Mouse (Mus musculus) cerebellum, adult 2 months (tissue): ENCODE measurements at regions not wholly inside any gene's neighbourhood (a gene's known extent, or its start where the extent isn't known, plus 50 kb on each side); places are given as distances from the start of the nearest gene placed in this dataset.

ENCODE experiments used
- DNase-seq, 2 experiments: peaks; one replicate each; pipeline ENCODE4 v3.0.0; 2021
- H3K27ac ChIP-seq: fragments of 200-500 bp; 2 replicates; pipeline ENCODE4 v1.5.1; 2012; ENCODE audit warnings: low read length, control low read depth, inconsistent platforms; ENCODE audit not compliant: insufficient read depth
- H3K27me3 ChIP-seq: fragments of 200-500 bp; 2 replicates; pipeline ENCODE4 v1.6.1; 2012; ENCODE audit warnings: inconsistent platforms, mild to moderate bottlenecking, low read length, moderate library complexity; ENCODE audit not compliant: control insufficient read depth, insufficient read depth
- H3K4me1 ChIP-seq: fragments of 200-500 bp; 2 replicates; pipeline ENCODE4 v1.6.1; 2011; ENCODE audit warnings: low read length; ENCODE audit not compliant: control insufficient read depth, insufficient read depth
- H3K4me3 ChIP-seq: fragments of 200-500 bp; replicated peaks from 2 replicates; pipeline ENCODE3; 2011; ENCODE audit warnings: mild to moderate bottlenecking, low read depth, low read length, control low read depth; ENCODE audit not compliant: insufficient read depth
- CTCF ChIP-seq: fragments of 200-500 bp; IDR thresholded peaks from 2 replicates; pipeline ENCODE4 v1.5.1; 2011; ENCODE audit warnings: low read depth, mild to moderate bottlenecking, control low read depth, low read length, moderate library complexity, borderline replicate concordance; ENCODE audit not compliant: insufficient read depth
- POLR2A ChIP-seq: fragments of 200-500 bp; IDR thresholded peaks from 2 replicates; pipeline ENCODE4 v1.6.1; 2011; ENCODE audit warnings: low read length, control low read depth, borderline replicate concordance; ENCODE audit not compliant: insufficient read depth
- WGBS: fragments of 180-500 bp; shearing (Covaris S2); methylation state at CpG from one replicate; pipeline ENCODE4 v1.1.7; 2018; 5-methylcytosine and 5-hydroxymethylcytosine counted together

DNA sequence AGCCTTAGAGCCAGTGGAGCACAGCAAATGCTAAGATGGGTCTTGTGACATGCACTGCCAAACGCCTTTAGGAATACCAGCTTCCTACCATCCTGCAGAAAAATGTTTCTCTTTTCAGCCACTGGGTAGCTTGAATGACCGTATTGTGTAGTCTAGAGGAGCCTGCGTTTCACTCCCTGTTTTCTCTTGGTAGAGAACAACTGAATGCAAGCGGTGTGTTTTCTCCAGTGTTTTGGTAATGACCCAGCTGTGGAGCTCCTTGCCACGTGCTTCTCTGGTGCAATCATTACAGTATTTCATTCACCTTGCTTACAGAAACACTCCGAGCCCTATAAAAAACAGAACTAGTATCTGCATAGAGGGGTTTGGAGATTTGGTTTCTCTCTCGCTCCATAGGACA is 193.5 kb downstream of the Rdh14 start:
- H3K27ac ChIP-seq: no peak overlapping the region
- no peak overlapping the region for H3K4me3 ChIP-seq
- H3K4me1 ChIP-seq: no peaks in the 10 kb centered on the region
- 70% methylated on average over 7 of the region's 7 CpGs for WGBS
- no peak for TF ChIP-seq CTCF
- TF ChIP-seq POLR2A: no peak
- H3K27me3 ChIP-seq: no peaks in the 10 kb centered on the region
- DNase-seq: no peak

DNA sequence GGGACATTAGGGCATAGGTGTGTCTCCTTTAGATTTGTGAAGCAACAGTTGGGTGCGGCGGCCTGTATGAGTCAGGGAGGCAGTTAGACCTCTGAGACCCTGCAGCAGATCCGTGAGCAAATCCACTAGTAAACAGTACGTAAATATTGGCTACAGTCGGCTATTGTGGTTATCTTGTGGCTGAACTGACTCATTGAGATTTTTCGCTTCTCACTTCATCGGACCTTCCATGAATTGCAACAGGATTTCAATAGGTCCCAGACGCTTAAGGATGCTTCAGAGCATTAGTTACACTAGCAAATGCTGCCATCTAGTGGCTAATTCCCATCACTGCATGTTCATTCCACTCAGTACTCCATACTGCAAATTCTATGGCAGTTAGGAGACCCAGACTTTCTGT is 199.0 kb downstream of the Rdh14 start:
- no peak for TF ChIP-seq POLR2A
- peak; percentile 43; the same call in 1 of the 2 replicates for TF ChIP-seq CTCF
- Histone ChIP-seq H3K4me1 (no peaks in the 10 kb centered on the region), H3K27ac (no peak overlapping the region), H3K27me3 (no peaks in the 10 kb centered on the region), H3K4me3 (no peak overlapping the region)
- peak; percentile 43 to 53 for DNase-seq
- 37% methylated on average over 8 of the region's 8 CpGs for WGBS

DNA sequence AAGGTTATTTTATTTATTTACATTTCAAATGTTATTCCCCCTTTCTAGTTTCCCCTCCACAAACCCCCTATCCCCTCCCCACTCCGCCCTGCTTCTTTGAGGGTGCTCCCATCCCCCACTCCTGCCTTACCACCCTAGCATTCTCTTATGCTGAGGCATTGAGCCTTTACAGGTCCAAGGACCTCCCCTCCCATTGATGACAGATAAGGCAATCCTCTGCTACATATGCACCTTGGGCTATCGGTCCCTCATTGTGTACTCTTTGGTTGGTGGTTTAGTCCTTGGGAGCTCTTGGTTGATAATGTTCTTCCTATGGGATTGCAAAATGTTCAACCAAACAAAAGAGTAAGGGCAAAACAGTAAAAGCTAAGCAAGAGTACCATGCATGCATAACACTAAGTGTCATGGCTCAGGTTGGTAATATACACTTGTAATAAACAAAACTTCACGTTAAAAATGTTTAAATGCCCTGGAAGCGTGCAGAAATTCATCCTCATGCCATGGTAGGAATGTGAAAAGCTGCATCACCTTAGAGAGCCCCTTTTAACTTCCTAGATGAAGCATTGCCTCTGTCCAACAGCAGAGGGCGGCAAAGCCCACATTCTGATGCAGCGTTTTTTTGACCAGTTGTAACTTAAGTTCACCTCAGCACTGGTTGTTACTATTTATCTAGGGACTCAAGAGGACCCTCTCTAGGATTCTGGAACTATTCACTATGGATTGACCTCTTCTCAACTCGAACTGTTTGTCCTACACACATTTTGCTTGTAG is 207.6 kb downstream of the Rdh14 start:
- WGBS: 13% methylated on average over 7 of the region's 7 CpGs
- Histone ChIP-seq H3K27me3 (no peaks in the 10 kb centered on the region), H3K4me1 (no peaks in the 10 kb centered on the region), H3K27ac (no peak overlapping the region), H3K4me3 (no peak overlapping the region)
- peak; percentile 84 for TF ChIP-seq CTCF
- TF ChIP-seq POLR2A: no peak
- peak; percentile 17 to 59 for DNase-seq

DNA sequence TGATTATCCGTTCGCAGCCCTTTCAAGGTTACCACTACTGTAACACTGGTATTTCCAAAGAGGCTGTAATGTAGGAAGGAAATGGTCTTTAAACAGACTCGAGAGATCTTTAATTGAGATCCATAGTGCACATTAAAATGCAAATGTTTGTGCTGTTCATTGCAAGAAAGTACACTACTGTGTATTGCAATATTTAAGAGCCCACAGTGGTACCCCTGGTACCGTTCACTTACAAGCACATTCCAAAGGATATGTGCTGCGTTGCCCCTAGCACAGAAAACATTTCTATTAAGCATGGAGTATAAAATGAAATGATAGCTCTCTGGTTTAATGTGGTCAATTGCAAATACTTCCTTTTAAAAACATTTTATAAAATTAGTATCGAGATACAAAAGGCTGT is 209.5 kb downstream of the Rdh14 start:
- H3K4me1 ChIP-seq: no peaks in the 10 kb centered on the region
- no peak for DNase-seq
- TF ChIP-seq POLR2A: no peak
- no peak for TF ChIP-seq CTCF
- 73% methylated on average over 6 of the region's 6 CpGs for WGBS
- no peak overlapping the region for H3K27ac ChIP-seq
- H3K4me3 ChIP-seq: no peak overlapping the region
- H3K27me3 ChIP-seq: no peaks in the 10 kb centered on the region

DNA sequence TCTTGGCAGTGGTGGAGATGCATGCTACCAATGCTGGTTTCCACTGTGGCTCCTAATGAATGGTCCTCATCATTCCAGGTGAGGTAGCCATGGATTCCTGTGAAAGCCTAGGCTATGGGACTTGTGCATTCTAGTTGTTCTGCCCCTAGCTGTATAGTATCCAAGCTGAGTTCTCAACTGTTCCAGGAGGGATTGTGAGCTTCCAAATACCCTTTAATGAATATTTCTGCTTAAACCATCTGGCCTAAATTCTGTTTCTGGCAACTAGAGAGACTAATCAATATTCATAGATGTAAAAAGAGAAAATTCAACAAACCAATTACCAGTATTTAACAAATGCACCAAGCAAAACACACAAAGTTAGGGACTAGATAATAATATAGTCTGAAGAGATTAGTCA is 227.7 kb downstream of the Rdh14 start:
- no peak overlapping the region for H3K27ac ChIP-seq
- no peak for DNase-seq

DNA sequence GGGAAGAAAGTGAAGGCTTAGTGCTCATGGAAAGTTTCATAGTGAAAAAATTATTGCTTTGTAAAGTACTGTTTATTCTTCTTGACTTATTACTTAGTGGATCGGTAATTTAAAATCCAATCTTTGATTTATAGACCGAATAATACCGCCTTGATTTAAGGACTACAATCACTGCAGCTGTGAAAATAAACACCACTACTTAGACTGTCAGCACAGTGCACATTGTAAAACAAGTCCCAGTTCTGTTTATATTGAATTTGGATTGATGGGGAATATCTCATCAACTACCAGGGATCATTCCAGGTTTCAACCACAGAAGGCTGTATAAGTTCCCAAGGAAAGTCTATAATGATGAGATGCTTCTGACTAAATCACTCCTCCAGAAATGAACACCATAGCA is 230.0 kb downstream of the Rdh14 start:
- 93% methylated on average over 3 of the region's 3 CpGs for WGBS
- TF ChIP-seq CTCF (no peak), POLR2A (no peak)
- DNase-seq: no peak
- no peaks in the 10 kb centered on the region for H3K27me3 ChIP-seq
- no peak overlapping the region for H3K27ac ChIP-seq
- no peaks in the 10 kb centered on the region for H3K4me1 ChIP-seq
- H3K4me3 ChIP-seq: no peak overlapping the region

More for the DNA sequence above, 227.7 kb downstream of the Rdh14 start:
- H3K4me3 ChIP-seq: no peak overlapping the region
- no peaks in the 10 kb centered on the region for H3K27me3 ChIP-seq
- H3K4me1 ChIP-seq: no peaks in the 10 kb centered on the region
- TF ChIP-seq POLR2A: no peak
- TF ChIP-seq CTCF: no peak

DNA sequence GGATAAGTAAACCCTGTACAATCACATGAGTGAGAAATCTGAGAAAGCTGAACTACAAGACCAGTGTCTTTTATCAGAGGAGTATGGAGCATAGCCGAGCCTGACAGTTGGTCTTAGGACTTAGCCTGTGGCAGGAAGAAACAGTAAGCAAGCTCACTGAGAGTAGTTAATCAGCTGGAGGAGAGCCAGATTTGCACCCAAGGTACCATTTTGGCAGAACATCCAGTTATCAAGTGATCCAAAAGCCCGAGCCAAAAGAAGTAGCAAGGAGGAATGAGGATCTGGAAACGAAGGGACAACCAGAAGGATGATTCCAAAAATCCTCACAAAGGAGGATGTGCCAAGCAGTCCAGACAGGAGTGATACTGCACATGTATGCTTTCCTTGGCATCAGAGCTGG is 248.0 kb downstream of the Rdh14 start:
- Histone ChIP-seq H3K27me3 (no peaks in the 10 kb centered on the region), H3K4me3 (no peak overlapping the region), H3K4me1 (no peaks in the 10 kb centered on the region), H3K27ac (no peak overlapping the region)
- WGBS: 12% methylated on average over 3 of the region's 3 CpGs
- peak in 1 of 2 experiments; percentile 52 for DNase-seq
- TF ChIP-seq CTCF (no peak), POLR2A (no peak)

DNA sequence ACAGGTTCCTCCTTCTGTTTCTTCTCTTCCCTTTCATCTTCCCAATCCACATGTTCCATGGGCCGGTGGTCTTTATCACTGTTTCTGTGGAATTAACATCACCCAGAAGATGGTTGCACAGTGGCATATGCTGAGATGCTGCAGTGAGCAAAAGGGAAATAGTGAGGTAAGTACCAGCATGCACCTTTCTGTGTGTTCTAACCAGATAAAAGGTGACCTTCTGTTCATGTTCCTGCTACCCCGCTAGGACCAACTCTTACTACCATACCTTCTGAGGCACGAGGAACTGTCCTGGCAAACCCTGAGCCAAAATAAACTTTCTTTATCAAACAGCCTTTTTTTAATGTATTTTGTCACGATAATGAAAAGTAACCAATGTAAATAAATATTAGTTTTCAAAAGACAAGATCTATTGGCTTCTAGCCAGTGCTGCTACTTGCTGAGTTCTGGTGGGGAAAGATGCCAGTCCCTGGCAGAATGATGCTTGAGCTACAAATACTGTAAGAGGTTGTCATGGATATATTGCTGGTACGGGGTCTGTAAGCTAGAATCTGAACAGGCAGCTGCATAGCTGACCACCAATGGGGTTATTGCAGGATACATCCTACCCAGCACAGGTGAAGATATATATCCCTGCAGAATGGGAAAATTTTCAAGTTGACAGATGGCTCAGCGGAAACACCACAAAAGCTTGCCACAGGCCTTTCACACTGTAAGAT is 264.1 kb downstream of the Rdh14 start:
- TF ChIP-seq POLR2A: no peak
- TF ChIP-seq CTCF: no peak

More for the DNA sequence above, 264.1 kb downstream of the Rdh14 start:
- H3K27me3 ChIP-seq: no peaks in the 10 kb centered on the region
- 18% methylated on average over 6 of the region's 6 CpGs for WGBS
- H3K4me1 ChIP-seq: peaks cover 2% of the 10 kb centered on the region; the same call in 1 of the 2 replicates
- H3K27ac ChIP-seq: 0 out of 2 replicates have a peak overlapping the region, but pooled peaks have one; percentile 34
- DNase-seq: peak; percentile 65 to 82
- H3K4me3 ChIP-seq: no peak overlapping the region
